Mouse (Mus musculus) hindbrain, embryonic 15.5 days (tissue): ENCODE measurements around the gene Ccdc40. TPM values are rescaled to one million over a fixed set of nuclear protein-coding genes. Genes with fewer than 3 reads are reported as not detected.

ENCODE experiments used
- ATAC-seq: fragments of 200-750 bp; cut with Nextera tagmentation; 2 replicates; pipeline ENCODE4 v1.8.0; 2017; ENCODE audit warnings: low read depth, moderate number of reproducible peaks, moderate TSS enrichment; ENCODE audit not compliant: low FRiP score
- H3K27ac ChIP-seq: fragments of 300-500 bp; sonication (generic); replicated peaks from 2 replicates; pipeline ENCODE4 v1.5.1; 2015; ENCODE audit warnings: mild to moderate bottlenecking, inconsistent platforms
- H3K27me3 ChIP-seq: fragments of 300-500 bp; sonication (generic); 2 replicates; pipeline ENCODE4 v1.6.1; 2015; ENCODE audit warnings: control low read depth, inconsistent platforms
- H3K36me3 ChIP-seq: fragments of 300-500 bp; sonication (generic); 2 replicates; pipeline ENCODE4 v1.6.1; 2015; ENCODE audit warnings: control low read depth, inconsistent platforms
- H3K4me1 ChIP-seq: fragments of 300-500 bp; sonication (generic); replicated peaks from 2 replicates; pipeline ENCODE4 v1.6.1; 2015; ENCODE audit warnings: control low read depth, inconsistent platforms
- H3K4me2 ChIP-seq: fragments of 300-500 bp; sonication (generic); 2 replicates; pipeline ENCODE4 v1.6.1; 2015; ENCODE audit warnings: moderate library complexity, mild to moderate bottlenecking, inconsistent platforms
- H3K4me3 ChIP-seq: fragments of 300-500 bp; sonication (generic); 2 replicates; pipeline ENCODE4 v1.5.1; 2015; ENCODE audit warnings: mild to moderate bottlenecking, inconsistent platforms
- H3K9ac ChIP-seq: fragments of 300-500 bp; sonication (generic); 2 replicates; pipeline ENCODE4 v1.6.1; 2015; ENCODE audit warnings: inconsistent platforms
- H3K9me3 ChIP-seq: fragments of 300-500 bp; sonication (generic); 2 replicates; pipeline ENCODE4 v1.6.1; 2016; ENCODE audit warnings: control low read depth, inconsistent platforms
- WGBS: fragments of 180-500 bp; shearing (Covaris S2); methylation state at CpG from one replicate; pipeline ENCODE4 v1.1.7; 2015; 5-methylcytosine and 5-hydroxymethylcytosine counted together
- polyA plus RNA-seq: library from polyadenylated mRNA; unstranded; fragments of >200 nt; fragmentation: Nextera tagmentation; extraction: Ambion mirVana; gene quantifications from 2 replicates; pipeline ENCODE4 v1.2.1, GENCODE M21; 2015

The Ccdc40 gene
- polyA plus RNA-seq, 1 experiment from 2014 or later: 15.4 TPM

DNA sequence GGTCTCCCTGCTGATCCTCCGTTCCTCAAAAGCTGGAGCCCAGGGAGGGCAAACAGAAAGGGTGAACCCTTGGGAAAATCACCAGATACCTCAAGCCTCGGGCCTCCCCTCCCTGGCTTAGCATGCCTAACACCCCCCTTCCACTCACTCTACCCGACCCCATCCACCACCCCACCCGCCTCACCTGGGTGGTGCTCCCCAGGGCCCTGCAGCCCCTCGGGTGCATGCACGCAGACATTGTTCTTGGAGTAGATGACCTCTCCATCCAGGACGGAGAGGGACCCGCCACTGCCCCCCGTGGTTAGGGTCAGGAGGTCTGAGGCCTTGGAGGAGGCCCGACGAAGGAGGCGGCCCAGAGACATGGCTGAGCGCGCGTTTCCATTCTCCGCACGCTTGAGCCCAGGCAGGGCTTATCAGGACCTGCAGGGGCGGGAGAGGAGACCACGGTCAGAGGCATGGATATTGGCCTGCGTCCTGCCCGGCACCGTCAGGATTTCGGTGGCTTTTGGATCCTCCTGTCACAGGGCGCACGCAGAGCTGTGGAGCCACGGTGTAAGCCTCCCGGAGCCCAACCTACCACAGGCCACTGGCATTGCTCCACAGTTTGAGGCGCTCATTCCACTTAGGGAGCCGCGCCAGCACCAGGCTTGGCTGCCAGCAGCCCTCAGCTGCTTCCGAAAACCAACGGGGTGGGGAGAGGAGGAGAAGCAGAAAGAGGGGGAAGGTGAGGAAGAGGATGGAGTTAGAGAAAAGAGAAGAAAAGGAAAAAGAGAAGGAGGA is 17.9 kb upstream of the Ccdc40 start:
- no peaks in the 10 kb centered on the region for H3K9me3 ChIP-seq
- H3K27ac ChIP-seq: peak overlapping the region; percentile 67
- ATAC-seq: no peak
- H3K36me3 ChIP-seq: peaks cover 9% of the 10 kb centered on the region; the same call in 1 of the 2 replicates
- no peak overlapping the region for H3K4me3 ChIP-seq
- no peaks in the 10 kb centered on the region for H3K27me3 ChIP-seq
- 0 out of 2 replicates have a peak overlapping the region, but pooled peaks have one; percentile 11 for H3K4me2 ChIP-seq
- H3K9ac ChIP-seq: no peak overlapping the region
- 55% methylated on average over 32 of the region's 32 CpGs for WGBS
- peaks cover 62% of the 10 kb centered on the region for H3K4me1 ChIP-seq

DNA sequence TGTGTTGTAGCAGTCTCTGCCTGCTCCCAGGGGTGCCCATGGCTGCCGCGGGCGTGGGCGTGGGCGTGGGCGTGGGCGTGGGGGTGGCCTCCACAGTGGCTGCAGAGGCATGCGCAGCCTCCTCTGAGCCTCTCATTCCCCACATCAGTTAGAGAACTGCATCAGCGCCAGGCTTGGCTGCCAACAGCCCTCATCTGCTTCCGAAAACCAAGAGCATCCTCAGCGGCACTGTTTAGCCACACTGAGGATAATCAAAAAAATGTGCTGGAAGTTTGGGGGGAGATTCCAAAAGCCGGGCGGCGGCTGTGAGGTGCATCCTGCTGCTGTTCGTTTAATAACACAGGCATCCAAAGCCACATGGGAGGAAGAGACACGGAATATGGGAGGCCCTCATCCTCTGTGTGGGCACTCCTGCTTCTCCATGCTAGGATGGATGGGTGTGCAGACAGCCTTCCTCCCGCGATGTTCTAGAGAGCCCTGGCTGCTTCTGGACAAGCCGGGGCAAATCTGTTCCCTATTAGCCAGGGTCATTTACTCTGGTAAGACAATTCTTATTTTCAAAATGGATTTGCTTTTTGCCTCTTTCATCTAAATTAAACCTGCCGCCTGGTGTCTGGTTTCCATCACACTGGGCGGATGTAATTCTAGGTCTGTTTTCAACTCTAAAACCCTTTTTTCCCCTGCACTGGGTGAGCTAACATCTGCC is 16.6 kb upstream of the Ccdc40 start:
- Histone ChIP-seq H3K9me3 (no peaks in the 10 kb centered on the region), H3K27ac (no peak overlapping the region), H3K4me3 (no peak overlapping the region), H3K9ac (no peak overlapping the region), H3K4me1 (peaks cover 75% of the 10 kb centered on the region), H3K4me2 (no peak overlapping the region), H3K27me3 (no peaks in the 10 kb centered on the region), H3K36me3 (peaks cover 5% of the 10 kb centered on the region; the same call in 1 of the 2 replicates)
- WGBS: 78% methylated on average over 21 of the region's 21 CpGs
- no peak for ATAC-seq

DNA sequence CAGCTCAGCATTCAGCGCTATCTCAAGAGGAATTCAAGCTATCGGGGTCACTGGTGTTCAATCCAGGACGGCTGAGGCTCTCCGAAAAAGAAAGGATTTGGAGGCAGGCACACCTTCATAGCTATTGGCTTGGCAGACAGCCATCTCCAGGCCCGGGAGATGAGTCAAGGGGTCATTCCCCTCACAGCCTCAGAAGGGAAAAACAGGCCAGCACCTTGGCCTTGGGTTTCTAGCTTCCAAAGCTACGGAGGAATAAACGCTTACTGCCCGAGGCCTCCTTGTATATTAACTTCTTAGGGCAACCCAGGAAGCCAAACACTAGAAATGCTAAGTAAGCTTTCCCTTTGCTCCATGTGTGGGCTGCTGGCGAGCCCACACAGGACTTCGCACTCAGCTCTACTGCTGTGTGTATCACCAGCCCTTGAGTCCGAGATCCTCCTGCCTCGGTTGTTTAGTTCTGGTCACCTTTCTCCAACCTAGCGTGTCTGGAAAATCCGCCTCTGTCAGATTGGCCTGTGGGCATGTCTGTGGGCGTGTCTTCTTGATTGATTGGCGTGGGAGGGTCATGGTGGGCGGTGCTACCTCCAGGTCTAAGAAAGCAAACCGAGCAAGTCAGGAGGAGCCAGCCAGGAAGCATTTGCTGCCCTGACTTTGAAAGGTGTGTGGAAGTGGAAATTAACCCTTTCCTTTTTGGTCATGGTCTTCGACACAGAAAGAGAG is 15.0 kb upstream of the Ccdc40 start:
- Histone ChIP-seq H3K9me3 (no peaks in the 10 kb centered on the region), H3K9ac (no peak overlapping the region), H3K4me3 (no peak overlapping the region), H3K4me2 (no peak overlapping the region), H3K27me3 (no peaks in the 10 kb centered on the region), H3K36me3 (no peaks in the 10 kb centered on the region; the same call in 1 of the 2 replicates), H3K4me1 (peaks cover 82% of the 10 kb centered on the region), H3K27ac (no peak overlapping the region)
- 56% methylated on average over 19 of the region's 19 CpGs for WGBS
- no peak for ATAC-seq

- peak overlapping the region; percentile 28 for H3K9ac ChIP-seq
- no peaks in the 10 kb centered on the region for H3K36me3 ChIP-seq
- H3K4me2 ChIP-seq: peak overlapping the region; percentile 49
- H3K9me3 ChIP-seq: no peaks in the 10 kb centered on the region
- H3K4me3 ChIP-seq: no peak overlapping the region
- H3K4me1 ChIP-seq: peaks cover 79% of the 10 kb centered on the region
- ATAC-seq: peak; percentile 79
- WGBS: 6% methylated on average over 18 of the region's 18 CpGs
- H3K27ac ChIP-seq: peak overlapping the region; percentile 84
- no peaks in the 10 kb centered on the region for H3K27me3 ChIP-seq
Measured at GRCm38 (mm10) chr11:119215038-119215904, 13.1 kb upstream of the Ccdc40 start.

DNA sequence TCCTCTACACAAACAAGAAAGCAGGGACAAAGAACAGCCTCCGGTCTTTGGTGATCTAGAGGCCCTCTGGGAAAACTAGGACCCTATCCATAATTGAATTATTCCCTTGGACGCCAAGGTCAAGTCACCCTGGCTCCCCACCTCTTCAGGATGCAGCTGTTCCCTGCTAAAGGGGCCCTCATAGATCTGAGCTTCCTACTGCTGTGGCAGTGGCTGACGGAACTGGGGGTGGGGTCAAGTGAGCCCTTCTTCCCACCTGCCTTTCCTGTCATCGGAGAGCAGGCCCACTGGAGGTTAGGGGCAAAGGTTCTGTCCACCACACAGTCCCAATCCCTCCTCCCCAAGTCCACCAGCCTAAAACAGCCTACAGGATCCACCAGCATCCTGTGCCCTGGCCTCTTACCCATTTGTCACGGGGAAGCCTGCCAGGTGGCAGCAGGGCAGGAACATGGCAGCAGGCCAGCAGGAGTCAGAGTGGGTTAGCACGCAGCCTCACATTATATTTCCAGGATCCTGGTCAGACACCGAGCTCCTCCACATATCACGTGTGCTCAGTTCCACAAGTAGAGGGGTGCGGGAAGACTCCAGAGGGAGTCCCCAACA is 12.4 kb upstream of the Ccdc40 start:
- H3K4me3 ChIP-seq: no peak overlapping the region
- no peaks in the 10 kb centered on the region for H3K9me3 ChIP-seq
- H3K27ac ChIP-seq: peak overlapping the region; percentile 84
- no peaks in the 10 kb centered on the region for H3K36me3 ChIP-seq
- WGBS: 26% methylated on average over 9 of the region's 9 CpGs
- peaks cover 79% of the 10 kb centered on the region for H3K4me1 ChIP-seq
- no peak for ATAC-seq
- H3K9ac ChIP-seq: peak overlapping the region; percentile 28
- no peaks in the 10 kb centered on the region for H3K27me3 ChIP-seq
- H3K4me2 ChIP-seq: peak overlapping the region; percentile 49

DNA sequence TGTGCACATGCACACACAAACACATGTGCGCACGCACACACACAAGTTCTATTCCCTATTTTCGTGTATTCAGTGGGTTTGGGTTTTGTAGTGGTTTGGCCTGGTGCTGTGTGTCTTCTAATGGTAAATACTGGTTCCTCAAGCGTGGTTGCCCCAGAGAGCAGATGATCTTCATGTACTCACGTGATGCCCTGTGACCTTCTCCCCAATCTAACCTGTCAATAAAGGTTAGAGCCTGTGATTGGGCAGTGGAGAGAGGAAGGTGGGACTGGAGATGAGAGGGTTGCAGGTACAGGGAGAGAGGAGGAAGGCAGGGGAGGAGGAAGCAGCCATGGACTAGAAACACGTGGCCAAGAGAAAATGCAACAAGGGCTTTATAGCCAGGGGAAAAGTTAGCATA is 10.5 kb upstream of the Ccdc40 start:
- H3K4me2 ChIP-seq: no peak overlapping the region
- H3K27ac ChIP-seq: no peak overlapping the region
- no peaks in the 10 kb centered on the region for H3K36me3 ChIP-seq
- no peak overlapping the region for H3K9ac ChIP-seq
- 93% methylated on average over 6 of the region's 6 CpGs for WGBS
- no peaks in the 10 kb centered on the region for H3K9me3 ChIP-seq
- H3K27me3 ChIP-seq: no peaks in the 10 kb centered on the region
- no peak overlapping the region for H3K4me3 ChIP-seq
- ATAC-seq: no peak
- H3K4me1 ChIP-seq: peaks cover 85% of the 10 kb centered on the region

GRCm38 (mm10) chr11:119219816-119220465 is 8.4 kb upstream of the Ccdc40 start:
- H3K4me3 ChIP-seq: peak overlapping the region; percentile 1; the same call in 1 of the 2 replicates
- H3K27ac ChIP-seq: peak overlapping the region; percentile 71
- 0 out of 2 replicates have a peak, but pooled peaks have one; percentile 25 for ATAC-seq
- no peaks in the 10 kb centered on the region for H3K27me3 ChIP-seq
- H3K9ac ChIP-seq: peak overlapping the region; percentile 24; the same call in 1 of the 2 replicates
- 12% methylated on average over 17 of the region's 17 CpGs for WGBS
- H3K36me3 ChIP-seq: no peaks in the 10 kb centered on the region
- peak overlapping the region; percentile 38 for H3K4me2 ChIP-seq
- peaks cover 85% of the 10 kb centered on the region for H3K4me1 ChIP-seq
- no peaks in the 10 kb centered on the region for H3K9me3 ChIP-seq

GRCm38 (mm10) chr11:119221812-119222510 is 6.4 kb upstream of the Ccdc40 start:
- Histone ChIP-seq H3K4me3 (no peak overlapping the region), H3K36me3 (no peaks in the 10 kb centered on the region), H3K4me2 (no peak overlapping the region), H3K27ac (no peak overlapping the region), H3K27me3 (no peaks in the 10 kb centered on the region), H3K9ac (no peak overlapping the region), H3K4me1 (peaks cover 85% of the 10 kb centered on the region), H3K9me3 (no peaks in the 10 kb centered on the region)
- ATAC-seq: no peak
- 30% methylated on average over 10 of the region's 11 CpGs for WGBS

DNA sequence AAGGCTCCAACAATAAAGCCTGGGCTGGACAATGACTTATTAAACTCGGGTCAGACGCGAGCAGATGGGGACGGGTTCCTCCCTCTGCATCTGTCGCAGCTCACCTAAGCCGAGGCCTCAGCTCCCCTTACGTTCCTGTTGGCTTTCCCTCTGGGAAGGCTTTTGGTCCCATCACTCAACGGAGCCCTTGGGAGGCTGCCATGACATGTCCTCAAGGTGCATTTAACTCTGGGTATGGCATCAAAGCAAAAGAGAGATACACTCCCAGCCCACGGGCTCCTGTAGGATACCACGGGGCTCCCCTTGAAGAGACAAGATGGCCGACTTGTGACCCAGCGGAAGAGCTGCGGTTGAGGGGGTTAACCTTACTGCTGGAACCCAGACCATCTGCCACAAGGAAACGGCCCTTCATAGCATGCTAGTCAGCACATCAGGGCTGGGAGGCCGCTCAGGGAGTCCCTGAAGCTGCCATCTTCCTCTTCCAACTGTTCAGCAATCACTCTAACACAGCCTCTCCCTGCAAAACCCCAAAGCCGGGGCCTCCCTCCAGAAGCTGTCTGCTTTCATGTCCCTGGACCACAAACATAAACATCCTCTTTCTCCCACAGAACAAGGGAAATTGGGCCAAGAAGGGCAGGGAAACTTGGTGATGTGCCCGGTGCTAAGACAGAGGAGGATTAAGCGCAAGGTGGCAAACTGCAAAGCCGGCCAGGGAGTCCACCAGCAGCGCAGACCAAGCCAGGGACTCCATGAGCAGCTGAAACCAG is 5.1 kb upstream of the Ccdc40 start:
- Histone ChIP-seq H3K27ac (peak overlapping the region; percentile 43), H3K36me3 (no peaks in the 10 kb centered on the region), H3K4me1 (peaks cover 83% of the 10 kb centered on the region), H3K4me2 (no peak overlapping the region), H3K9ac (no peak overlapping the region), H3K4me3 (no peak overlapping the region), H3K9me3 (no peaks in the 10 kb centered on the region), H3K27me3 (no peaks in the 10 kb centered on the region)
- 59% methylated on average over 20 of the region's 20 CpGs for WGBS
- ATAC-seq: no peak

DNA sequence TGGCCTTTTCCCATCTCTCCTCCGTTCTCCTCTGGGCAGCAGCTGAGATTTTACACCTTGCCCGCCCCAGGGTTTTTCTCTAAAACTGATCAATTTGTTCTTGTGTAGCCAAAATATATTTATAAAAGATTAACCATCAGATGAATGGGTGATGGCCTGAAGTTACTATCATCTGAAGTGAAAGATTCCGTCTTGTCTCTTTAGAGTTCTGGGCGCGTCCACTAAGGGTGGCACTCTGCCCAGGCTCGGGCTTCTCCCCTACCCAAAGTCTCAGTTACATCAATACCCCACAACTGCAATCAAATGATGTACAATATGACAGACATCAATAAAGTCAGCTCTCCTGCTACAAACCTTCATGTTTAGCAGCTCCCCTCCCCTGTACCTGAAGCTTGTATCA is 3.4 kb upstream of the Ccdc40 start:
- no peak for ATAC-seq
- Histone ChIP-seq H3K4me3 (no peak overlapping the region), H3K27ac (no peak overlapping the region), H3K4me1 (peaks cover 81% of the 10 kb centered on the region), H3K9ac (no peak overlapping the region), H3K4me2 (peak overlapping the region; percentile 99; the same call in 1 of the 2 replicates), H3K27me3 (no peaks in the 10 kb centered on the region), H3K36me3 (no peaks in the 10 kb centered on the region), H3K9me3 (no peaks in the 10 kb centered on the region)
- WGBS: 93% methylated on average over 6 of the region's 6 CpGs
